Comparison of ENCODE assay signal across 11 mouse cellular contexts in genomic region chr3:37805805-37806148, GRCm38 (mm10).
DNase-seq lines count a peak whose midpoint lies in the region; ATAC-seq lines count a peak whose summit lies in the region.
"Had no signal": no experiment of that assay in that cellular context is flagged by ENCODE, and none has a peak within 500 bp of the region (broad histone marks: within the 10 kb centered on the region; RNA-seq: fewer than 3 reads in every experiment).

No protein-coding gene starts in this region.

- H3K27me3 ChIP-seq in heart, embryonic 10.5 days (ENCODE audit: insufficient read depth, poor library complexity, severe bottlenecking) = 0 out of 2 replicates have a peak, but pooled peaks cover 13% of the 10 kb centered on the region
- no peaks in the 10 kb centered on the region for H3K27me3 ChIP-seq in embryonic facial prominence, embryonic 15.5 days
- H3K27me3 ChIP-seq: neural tube, embryonic 13.5 days had no signal

- 65% methylated on average over 6 of the region's 6 CpGs for WGBS in heart, embryonic 10.5 days
- WGBS in embryonic facial prominence, embryonic 15.5 days = 20% methylated on average over 6 of the region's 6 CpGs

- DNase-seq in heart, adult 11 months = peak; percentile 87
- no peak for DNase-seq in heart, embryonic 10.5 days (ENCODE audit: low spot score)
- DNase-seq in A20 (ENCODE audit: low read depth, low spot score) = peak; percentile 67
- DNase-seq in cerebellum, postnatal 36 days = no peak
- DNase-seq in layer of hippocampus, adult 9-11 months = no peak
- DNase-seq: cerebellum, adult 18-20 months; lung, postnatal 36 days had no signal

- no peak overlapping the region for H3K9ac ChIP-seq in embryonic facial prominence, embryonic 15.5 days
- H3K9ac ChIP-seq: neural tube, embryonic 13.5 days had no signal

- peaks cover 2% of the 10 kb centered on the region; the same call in 1 of the 2 replicates for H3K9me3 ChIP-seq in heart, embryonic 10.5 days
- no peaks in the 10 kb centered on the region for H3K9me3 ChIP-seq in embryonic facial prominence, embryonic 15.5 days (replicated peaks)

- peaks cover 4% of the 10 kb centered on the region; the same call in 1 of the 2 replicates for H3K4me1 ChIP-seq in heart, embryonic 10.5 days
- H3K4me1 ChIP-seq in embryonic facial prominence, embryonic 15.5 days = peaks cover 20% of the 10 kb centered on the region
- H3K4me1 ChIP-seq: neural tube, embryonic 13.5 days had no signal

- H3K4me3 ChIP-seq in heart, embryonic 10.5 days = no peak overlapping the region
- H3K4me3 ChIP-seq in embryonic facial prominence, embryonic 15.5 days (replicated peaks) = no peak overlapping the region
- H3K4me3 ChIP-seq: neural tube, embryonic 13.5 days had no signal

- H3K36me3 ChIP-seq in heart, embryonic 10.5 days = no peaks in the 10 kb centered on the region
- no peaks in the 10 kb centered on the region for H3K36me3 ChIP-seq in embryonic facial prominence, embryonic 15.5 days
- H3K36me3 ChIP-seq: neural tube, embryonic 13.5 days had no signal

- ATAC-seq in embryonic facial prominence, embryonic 15.5 days (ENCODE audit: insufficient number of reproducible peaks, low FRiP score, low TSS enrichment, low read depth) = peak; percentile 46
- ATAC-seq in neutrophil, adult 5-6 weeks (ENCODE audit: extremely low read depth, insufficient number of reproducible peaks, low FRiP score, poor library complexity, severe bottlenecking) = peak; percentile 33; the same call in 1 of the 2 replicates
- no peak for ATAC-seq in inflammation-experienced regulatory T-cells, adult 6 months

- H3K4me2 ChIP-seq in embryonic facial prominence, embryonic 15.5 days (replicated peaks) = no peak overlapping the region
- H3K4me2 ChIP-seq: neural tube, embryonic 13.5 days had no signal

- no peak overlapping the region for H3K27ac ChIP-seq in heart, embryonic 10.5 days
- H3K27ac ChIP-seq in embryonic facial prominence, embryonic 15.5 days (replicated peaks) = peak overlapping the region; percentile 30; the same call in 1 of the 2 replicates
- H3K27ac ChIP-seq: neural tube, embryonic 13.5 days had no signal

Comparison
In these comparisons a context has a peak if more than half of its experiments do, and no peak if none do; other contexts are left out.
1. DNase-seq: peak in heart, adult 11 months (single experiment) and A20 (single experiment); none in heart, embryonic 10.5 days (single experiment), cerebellum, postnatal 36 days (0 of 2) and layer of hippocampus, adult 9-11 months (single experiment).